Mouse (Mus musculus): Measurements from ENCODE around the gene Lmo1. TPM values are rescaled to one million over a fixed set of nuclear protein-coding genes. Genes with fewer than 3 reads are reported as not detected.
A peak's percentile ranks its signal among the peaks of the same experiment; 100 is the strongest.

The Lmo1 gene
- polyA plus RNA-seq, 1 experiment from 2014 or later, result 2.5 TPM

- no peak for DNase-seq (ENCODE audit: low spot score)
These were observed 941 bp upstream of the Lmo1 start for GRCm38 (mm10) chr7:109175670-109176625.

- DNase-seq (ENCODE audit: low spot score), result no peak
These were observed 564 bp downstream of the Lmo1 start for GRCm38 (mm10) chr7:109174337-109174948.

GRCm38 (mm10) chr7:109171874-109172273 lies 3.1 kb downstream of the Lmo1 start:
- DNase-seq (ENCODE audit: low spot score), result no peak

GRCm38 (mm10) chr7:109170441-109170820 lies 4.6 kb downstream of the Lmo1 start:
- peak; percentile 58 for DNase-seq (ENCODE audit: low spot score)

GRCm38 (mm10) chr7:109169505-109170440 lies 5.2 kb downstream of the Lmo1 start:
- no peak for DNase-seq (ENCODE audit: low spot score)

GRCm38 (mm10) chr7:109168716-109169115 lies 6.3 kb downstream of the Lmo1 start:
- no peak for DNase-seq (ENCODE audit: low spot score)

GRCm38 (mm10) chr7:109165931-109166585 lies 8.9 kb downstream of the Lmo1 start:
- DNase-seq (ENCODE audit: low spot score), result no peak

- DNase-seq (ENCODE audit: low spot score), result no peak
These were observed 20.7 kb downstream of the Lmo1 start for GRCm38 (mm10) chr7:109154331-109154730.

GRCm38 (mm10) chr7:109153538-109153937 lies 21.5 kb downstream of the Lmo1 start:
- no peak for DNase-seq (ENCODE audit: low spot score)

GRCm38 (mm10) chr7:109151088-109151487 lies 23.9 kb downstream of the Lmo1 start:
- DNase-seq (ENCODE audit: low spot score), result no peak

- no peak for DNase-seq (ENCODE audit: low spot score)
These were observed 29.8 kb downstream of the Lmo1 start for GRCm38 (mm10) chr7:109145211-109145610.

GRCm38 (mm10) chr7:109144705-109145104 lies 30.3 kb downstream of the Lmo1 start:
- DNase-seq (ENCODE audit: low spot score), result no peak

GRCm38 (mm10) chr7:109142564-109142963 lies 32.4 kb downstream of the Lmo1 start:
- DNase-seq (ENCODE audit: low spot score), result no peak

- DNase-seq (ENCODE audit: low spot score), result no peak
These were observed 33.3 kb downstream of the Lmo1 start for GRCm38 (mm10) chr7:109141753-109142152.

- DNase-seq (ENCODE audit: low spot score), result no peak
These were observed 34.0 kb downstream of the Lmo1 start for GRCm38 (mm10) chr7:109141054-109141453.

- DNase-seq (ENCODE audit: low spot score), result peak; percentile 75
These were observed 35.6 kb downstream of the Lmo1 start for GRCm38 (mm10) chr7:109139405-109139804.

GRCm38 (mm10) chr7:109137441-109137840 lies 37.6 kb downstream of the Lmo1 start:
- DNase-seq (ENCODE audit: low spot score), result no peak

- DNase-seq (ENCODE audit: low spot score), result no peak
These were observed 43.4 kb downstream of the Lmo1 start for GRCm38 (mm10) chr7:109131565-109131964.

GRCm38 (mm10) chr7:109129946-109130686 lies 44.9 kb downstream of the Lmo1 start:
- DNase-seq (ENCODE audit: low spot score), result no peak

GRCm38 (mm10) chr7:109129442-109129841 lies 45.6 kb downstream of the Lmo1 start:
- DNase-seq (ENCODE audit: low spot score), result no peak
